ENCODE assay signal across 32 mouse cellular contexts in genomic region chr2:84788316-84788715, GRCm38 (mm10). TPM values are rescaled to one million over a fixed set of nuclear protein-coding genes. Genes with fewer than 3 reads are reported as not detected.
DNase-seq lines count a peak whose midpoint lies in the region; ATAC-seq and TF ChIP-seq lines count a peak whose summit lies in the region.
"Had no signal": no experiment of that assay in that cellular context is flagged by ENCODE, and none has a peak within 500 bp of the region (broad histone marks: within the 10 kb centered on the region; RNA-seq: fewer than 3 reads in every experiment).

No protein-coding gene starts in this region.

- no peak for TF ChIP-seq POLR2A in bone marrow macrophage, adult 2 months (IDR thresholded peaks at IDR 0.05; ENCODE audit: borderline replicate concordance, low read depth, low read length)

- H3K9ac ChIP-seq in lung, postnatal 0 days (replicated peaks; ENCODE audit: low read depth) = no peak overlapping the region
- H3K9ac ChIP-seq in intestine, embryonic 16.5 days (ENCODE audit: low read depth, low read length) = no peak overlapping the region
- H3K9ac ChIP-seq: embryonic facial prominence, embryonic 12.5 days; forebrain, embryonic 12.5 days had no signal

- H3K27ac ChIP-seq in lung, postnatal 0 days (ENCODE audit: low read length) = 0 out of 2 replicates have a peak overlapping the region, but pooled peaks have one; percentile 3
- peak overlapping the region; percentile 30 for H3K27ac ChIP-seq in bone marrow macrophage, adult 2 months (ENCODE audit: insufficient read depth, low read depth, low read length)
- H3K27ac ChIP-seq in intestine, embryonic 16.5 days (ENCODE audit: low read length) = no peak overlapping the region
- H3K27ac ChIP-seq: embryonic facial prominence, embryonic 10.5 days; embryonic facial prominence, embryonic 12.5 days; forebrain, embryonic 10.5 days; forebrain, embryonic 12.5 days had no signal

- DNase-seq in lung, postnatal 0 days (ENCODE audit: low spot score) = peak; percentile 65
- DNase-seq in lung, postnatal 10 days = no peak
- no peak for DNase-seq in kidney, postnatal 25 days
- DNase-seq: adrenal gland, adult 8-10 months; adrenal gland, postnatal 14 days; adrenal gland, postnatal 36 days; B cell, adult 2 months; cerebellum, adult 11 months; cerebellum, adult 18-20 months; cerebellum, adult 8-10 months; cerebellum, adult 9-11 months; cerebellum, postnatal 14 days; cerebellum, postnatal 36 days had no signal

- WGBS in lung, postnatal 0 days = 58% methylated on average over 3 of the region's 3 CpGs
- 70% methylated on average over 3 of the region's 3 CpGs for WGBS in intestine, embryonic 16.5 days

- no peak overlapping the region for H3K4me3 ChIP-seq in lung, postnatal 0 days (ENCODE audit: low read depth, low read length)
- H3K4me3 ChIP-seq in bone marrow macrophage, adult 2 months (ENCODE audit: insufficient read depth, low read length) = no peak overlapping the region
- no peak overlapping the region for H3K4me3 ChIP-seq in intestine, embryonic 16.5 days (ENCODE audit: low read length)
- H3K4me3 ChIP-seq: embryonic facial prominence, embryonic 10.5 days; embryonic facial prominence, embryonic 12.5 days; erythroblast, embryonic 14.5 days; forebrain, embryonic 10.5 days; forebrain, embryonic 12.5 days had no signal

- H3K27me3 ChIP-seq in lung, postnatal 0 days (replicated peaks; ENCODE audit: insufficient read depth, low read length) = no peaks in the 10 kb centered on the region
- no peaks in the 10 kb centered on the region for H3K27me3 ChIP-seq in intestine, embryonic 16.5 days (replicated peaks; ENCODE audit: control insufficient read depth, insufficient read depth, low read length)
- H3K27me3 ChIP-seq: CH12.LX had no signal

- no peak overlapping the region for H3K4me2 ChIP-seq in lung, postnatal 0 days (replicated peaks; ENCODE audit: low read depth, low read length)
- H3K4me2 ChIP-seq in intestine, embryonic 16.5 days (ENCODE audit: low read depth, low read length) = no peak overlapping the region
- H3K4me2 ChIP-seq: embryonic facial prominence, embryonic 12.5 days; forebrain, embryonic 12.5 days had no signal

- TF ChIP-seq CTCF in lung, postnatal 0 days (IDR thresholded peaks at IDR 0.05) = no peak
- no peak for TF ChIP-seq CTCF in bone marrow macrophage, adult 2 months (IDR thresholded peaks at IDR 0.05; ENCODE audit: low read depth, low read length)

- no peaks in the 10 kb centered on the region for H3K9me3 ChIP-seq in lung, postnatal 0 days (ENCODE audit: low read length)
- H3K9me3 ChIP-seq in intestine, embryonic 16.5 days (ENCODE audit: control insufficient read depth, low read length) = no peaks in the 10 kb centered on the region
- H3K9me3 ChIP-seq: embryonic facial prominence, embryonic 10.5 days; embryonic facial prominence, embryonic 12.5 days; forebrain, embryonic 10.5 days; forebrain, embryonic 12.5 days; G1E had no signal

- H3K4me1 ChIP-seq in lung, postnatal 0 days (ENCODE audit: insufficient read depth, low read depth, low read length) = 0 out of 2 replicates have a peak, but pooled peaks cover 3% of the 10 kb centered on the region
- H3K4me1 ChIP-seq in bone marrow macrophage, adult 2 months (ENCODE audit: control insufficient read depth, insufficient read depth, low read length) = peaks cover 51% of the 10 kb centered on the region
- H3K4me1 ChIP-seq in intestine, embryonic 16.5 days (ENCODE audit: control insufficient read depth, insufficient read depth, low read length) = peaks cover 7% of the 10 kb centered on the region; the same call in 1 of the 2 replicates
- H3K4me1 ChIP-seq: embryonic facial prominence, embryonic 12.5 days; forebrain, embryonic 12.5 days had no signal

- ATAC-seq in lung, postnatal 0 days = peak; percentile 23
- peak; percentile 83 for ATAC-seq in granulocyte monocyte progenitor cell, adult 5-6 weeks (replicated peaks; ENCODE audit: poor library complexity, severe bottlenecking)
- ATAC-seq in megakaryocyte progenitor cell, adult 5-6 weeks (replicated peaks; ENCODE audit: poor library complexity) = peak; percentile 27; the same call in 1 of the 2 replicates
- ATAC-seq in intestine, embryonic 16.5 days = no peak
- no peak for ATAC-seq in erythroblast, adult 5-6 weeks (replicated peaks; ENCODE audit: low FRiP score, poor library complexity, severe bottlenecking)
- ATAC-seq: activated CD4-positive, CD25-positive, alpha-beta regulatory T cell, adult 4 months; CD4-positive, CD25-positive, alpha-beta regulatory T cell, adult 4 months; forebrain, embryonic 14.5 days; forebrain, embryonic 16.5 days; Patski had no signal

- no peaks in the 10 kb centered on the region for H3K36me3 ChIP-seq in lung, postnatal 0 days (ENCODE audit: insufficient read depth, low read length)
- H3K36me3 ChIP-seq in intestine, embryonic 16.5 days (ENCODE audit: control insufficient read depth, insufficient read depth, low read length) = no peaks in the 10 kb centered on the region
- H3K36me3 ChIP-seq: embryonic facial prominence, embryonic 10.5 days; embryonic facial prominence, embryonic 12.5 days; forebrain, embryonic 10.5 days; forebrain, embryonic 12.5 days; G1E had no signal

- no peak for TF ChIP-seq EP300 in lung, postnatal 0 days (IDR thresholded peaks at IDR 0.05)

RNA-seq across cellular contexts. Expression of gene Ube2l6, which starts 10.3 kb away (rescaled TPM):
- polyA plus RNA-seq in lung, postnatal 0 days (2015; fragmentation: Nextera tagmentation; extraction: Ambion mirVana) = 83.7 and 85.6 TPM in 2 replicates
- 107 and 110 TPM in 2 replicates for polyA plus RNA-seq in bone marrow macrophage, adult 2 months (2012; ENCODE audit: insufficient read depth, insufficient read length, missing spikeins)
- total RNA-seq in granulocyte monocyte progenitor cell, adult 5-6 weeks (2014; fragmentation: Nextera tagmentation) = 5.6 and 6.3 TPM in 2 replicates
- 4.0 and 7.1 TPM in 2 replicates for total RNA-seq in granulocyte monocyte progenitor cell, adult 5-6 weeks (2017)
- total RNA-seq in megakaryocyte progenitor cell, adult 5-6 weeks (2015) = 9.6 and 11.2 TPM in 2 replicates
- 8.5 and 12.7 TPM in 2 replicates for total RNA-seq in megakaryocyte progenitor cell, adult 5-6 weeks (2017)
- polyA plus RNA-seq in intestine, embryonic 16.5 days (2015; fragmentation: Nextera tagmentation; extraction: Ambion mirVana) = 47.5 and 49.9 TPM in 2 replicates
- total RNA-seq in erythroblast, adult 5-6 weeks (2015; ENCODE audit: low replicate concordance) = 974 and 1,000 TPM in 2 replicates
- total RNA-seq in erythroblast, adult 5-6 weeks (2017; ENCODE audit: low replicate concordance) = 826 and 843 TPM in 2 replicates

RNA-seq across cellular contexts. Expression of gene Serping1, which starts 13.1 kb away (rescaled TPM):
- polyA plus RNA-seq in lung, postnatal 0 days (2015; fragmentation: Nextera tagmentation; extraction: Ambion mirVana) = 269 and 283 TPM in 2 replicates
- polyA plus RNA-seq in bone marrow macrophage, adult 2 months (2012; ENCODE audit: insufficient read depth, insufficient read length, missing spikeins) = 0.83 TPM in 1 of 2 replicates, not detected in the other
- total RNA-seq in granulocyte monocyte progenitor cell, adult 5-6 weeks (2014; fragmentation: Nextera tagmentation) = not detected in 2 replicates
- not detected in 2 replicates for total RNA-seq in granulocyte monocyte progenitor cell, adult 5-6 weeks (2017)
- total RNA-seq in megakaryocyte progenitor cell, adult 5-6 weeks (2015) = 0.22 TPM in 1 of 2 replicates, not detected in the other
- total RNA-seq in megakaryocyte progenitor cell, adult 5-6 weeks (2017) = not detected in 2 replicates
- polyA plus RNA-seq in intestine, embryonic 16.5 days (2015; fragmentation: Nextera tagmentation; extraction: Ambion mirVana) = 62.5 and 62.6 TPM in 2 replicates
- total RNA-seq in erythroblast, adult 5-6 weeks (2015; ENCODE audit: low replicate concordance) = 4.2 and 7.3 TPM in 2 replicates
- total RNA-seq in erythroblast, adult 5-6 weeks (2017; ENCODE audit: low replicate concordance) = 2.1 and 3.1 TPM in 2 replicates
- total RNA-seq: CH12.LX, G1E had no signal
- polyA plus RNA-seq: activated CD4-positive, CD25-positive, alpha-beta regulatory T cell, adult 4 months; CD4-positive, CD25-positive, alpha-beta regulatory T cell, adult 4 months; erythroblast, embryonic 14.5 days; G1E had no signal

RNA-seq across cellular contexts. Expression of gene Smtnl1, which starts 34.1 kb away (rescaled TPM):
- 0.44 and 0.53 TPM in 2 replicates for polyA plus RNA-seq in lung, postnatal 0 days (2015; fragmentation: Nextera tagmentation; extraction: Ambion mirVana)
- polyA plus RNA-seq in bone marrow macrophage, adult 2 months (2012; ENCODE audit: insufficient read depth, insufficient read length, missing spikeins) = not detected in 2 replicates
- total RNA-seq in granulocyte monocyte progenitor cell, adult 5-6 weeks (2014; fragmentation: Nextera tagmentation) = not detected in 2 replicates
- total RNA-seq in granulocyte monocyte progenitor cell, adult 5-6 weeks (2017) = not detected in 2 replicates
- not detected in 2 replicates for total RNA-seq in megakaryocyte progenitor cell, adult 5-6 weeks (2015)
- 0.24 TPM in 1 of 2 replicates, not detected in the other for total RNA-seq in megakaryocyte progenitor cell, adult 5-6 weeks (2017)
- polyA plus RNA-seq in intestine, embryonic 16.5 days (2015; fragmentation: Nextera tagmentation; extraction: Ambion mirVana) = 0.10 and 0.17 TPM in 2 replicates
- not detected in 2 replicates for total RNA-seq in erythroblast, adult 5-6 weeks (2015; ENCODE audit: low replicate concordance)
- 2.0 TPM in 1 of 2 replicates, not detected in the other for total RNA-seq in erythroblast, adult 5-6 weeks (2017; ENCODE audit: low replicate concordance)
- total RNA-seq: adrenal gland, adult 8-10 months; adrenal gland, postnatal 14 days; adrenal gland, postnatal 36 days; G1E had no signal
- polyA plus RNA-seq: activated CD4-positive, CD25-positive, alpha-beta regulatory T cell, adult 4 months; brain, embryonic 14.5 days; CD4-positive, CD25-positive, alpha-beta regulatory T cell, adult 4 months; cortical plate, adult 2 months; forebrain, embryonic 10.5 days; forebrain, embryonic 12.5 days; forebrain, embryonic 14.5 days; forebrain, embryonic 16.5 days; G1E; Patski had no signal

RNA-seq across cellular contexts. Expression of gene Timm10, which starts 38.5 kb away (rescaled TPM):
- polyA plus RNA-seq in lung, postnatal 0 days (2015; fragmentation: Nextera tagmentation; extraction: Ambion mirVana) = 24.2 and 28.5 TPM in 2 replicates
- 20.7 TPM in 2 replicates for polyA plus RNA-seq in bone marrow macrophage, adult 2 months (2012; ENCODE audit: insufficient read depth, insufficient read length, missing spikeins)
- total RNA-seq in granulocyte monocyte progenitor cell, adult 5-6 weeks (2014; fragmentation: Nextera tagmentation) = 52.3 and 76.6 TPM in 2 replicates
- total RNA-seq in granulocyte monocyte progenitor cell, adult 5-6 weeks (2017) = 32.2 and 34.6 TPM in 2 replicates
- total RNA-seq in megakaryocyte progenitor cell, adult 5-6 weeks (2015) = 40.2 and 55.6 TPM in 2 replicates
- total RNA-seq in megakaryocyte progenitor cell, adult 5-6 weeks (2017) = 39.6 and 46.2 TPM in 2 replicates
- 59.7 and 61.5 TPM in 2 replicates for polyA plus RNA-seq in intestine, embryonic 16.5 days (2015; fragmentation: Nextera tagmentation; extraction: Ambion mirVana)
- 28.6 and 43.9 TPM in 2 replicates for total RNA-seq in erythroblast, adult 5-6 weeks (2015; ENCODE audit: low replicate concordance)
- total RNA-seq in erythroblast, adult 5-6 weeks (2017; ENCODE audit: low replicate concordance) = 5.2 and 22.2 TPM in 2 replicates

RNA-seq across cellular contexts. Expression of gene Gm19426, which starts 44.9 kb away (rescaled TPM):
- polyA plus RNA-seq in lung, postnatal 0 days (2015; fragmentation: Nextera tagmentation; extraction: Ambion mirVana) = 5.6 and 6.5 TPM in 2 replicates
- not detected in 2 replicates for polyA plus RNA-seq in bone marrow macrophage, adult 2 months (2012; ENCODE audit: insufficient read depth, insufficient read length, missing spikeins)
- total RNA-seq in granulocyte monocyte progenitor cell, adult 5-6 weeks (2014; fragmentation: Nextera tagmentation) = not detected in 2 replicates
- not detected in 2 replicates for total RNA-seq in granulocyte monocyte progenitor cell, adult 5-6 weeks (2017)
- 0.39 TPM in 1 of 2 replicates, not detected in the other for total RNA-seq in megakaryocyte progenitor cell, adult 5-6 weeks (2015)
- total RNA-seq in megakaryocyte progenitor cell, adult 5-6 weeks (2017) = not detected in 2 replicates
- polyA plus RNA-seq in intestine, embryonic 16.5 days (2015; fragmentation: Nextera tagmentation; extraction: Ambion mirVana) = 5.1 and 5.4 TPM in 2 replicates
- total RNA-seq in erythroblast, adult 5-6 weeks (2015; ENCODE audit: low replicate concordance) = not detected in 2 replicates
- not detected in 2 replicates for total RNA-seq in erythroblast, adult 5-6 weeks (2017; ENCODE audit: low replicate concordance)
- total RNA-seq: CH12.LX, G1E had no signal
- polyA plus RNA-seq: activated CD4-positive, CD25-positive, alpha-beta regulatory T cell, adult 4 months; CD4-positive, CD25-positive, alpha-beta regulatory T cell, adult 4 months; G1E had no signal

Comparison
In these comparisons a context has a peak if more than half of its experiments do, and no peak if none do; other contexts are left out.
1. ATAC-seq: peak in lung, postnatal 0 days (single experiment), granulocyte monocyte progenitor cell, adult 5-6 weeks (single experiment) and megakaryocyte progenitor cell, adult 5-6 weeks (single experiment); none in intestine, embryonic 16.5 days (single experiment) and erythroblast, adult 5-6 weeks (single experiment).
2. RNA of gene Ube2l6, which starts 10.3 kb away (total RNA-seq): 826 to 1,000 TPM in erythroblast, adult 5-6 weeks; 8.5 to 12.7 TPM in megakaryocyte progenitor cell, adult 5-6 weeks and 4.0 to 7.1 TPM in granulocyte monocyte progenitor cell, adult 5-6 weeks; every median in the first group is over 10 times any median in the second.